Mouse (Mus musculus) c-Kit-positive CD71-negative TER-119-negative erythroid progenitor cells, embryonic 14.5 days (primary cell): ENCODE results near the gene Ncbp2.

Experiments used
- DNase-seq: peaks from one replicate; pipeline ENCODE4 v3.0.0-alpha.2; 2013; ENCODE audit warnings: low read depth

Ncbp2 gene

DNA sequence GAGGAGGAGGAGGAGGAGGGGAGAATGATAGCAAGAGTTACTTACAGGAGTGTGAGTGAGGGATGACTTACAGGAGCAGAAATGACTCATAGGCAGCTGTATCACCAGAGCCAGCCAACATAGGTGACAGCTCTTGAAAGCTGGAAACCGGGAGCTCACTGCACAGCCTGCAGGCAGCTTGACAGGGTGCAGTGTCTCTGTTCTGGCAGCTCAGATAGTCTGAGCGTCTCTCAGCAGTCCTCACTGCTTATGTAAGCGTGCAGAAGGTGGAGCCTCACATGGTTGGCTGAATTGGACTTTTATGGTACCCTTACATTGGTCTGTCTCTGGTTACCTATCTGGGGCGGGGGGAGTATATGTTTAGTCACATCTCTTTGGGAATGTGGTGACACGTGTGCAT, 61.6 kb downstream of the Ncbp2 start:
- no peak for DNase-seq

DNA sequence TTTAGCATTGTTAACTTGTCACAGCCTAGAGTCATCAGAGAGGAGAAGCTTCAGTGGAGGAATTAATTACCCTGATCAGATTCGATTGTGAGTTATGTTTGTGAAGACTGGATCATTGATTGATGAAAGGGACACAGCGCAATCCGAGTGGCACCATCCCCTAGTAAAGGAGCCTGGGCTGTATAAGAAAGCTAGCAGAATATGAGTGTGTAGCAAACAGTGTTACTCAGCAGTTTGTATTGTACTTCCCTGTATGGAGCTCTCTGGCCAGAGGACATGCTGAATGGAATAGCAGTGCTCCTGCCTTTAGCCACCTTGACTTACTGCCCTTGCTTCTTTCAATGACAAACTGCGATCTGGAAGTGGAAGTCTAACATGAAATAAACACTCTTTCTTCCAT, 62.0 kb downstream of the Ncbp2 start:
- no peak for DNase-seq
